Mouse (Mus musculus) hindbrain, embryonic 14.5 days (tissue): ENCODE measurements around the gene Rps6ka4. TPM values are rescaled to one million over a fixed set of nuclear protein-coding genes. Genes with fewer than 3 reads are reported as not detected.

Experiments
- ATAC-seq: fragments of 200-750 bp; cut with Nextera tagmentation; 2 replicates; pipeline ENCODE4 v1.8.0; 2017; ENCODE audit warnings: moderate number of reproducible peaks, mild to moderate bottlenecking, moderate TSS enrichment, moderate library complexity; ENCODE audit not compliant: low FRiP score
- DNase-seq: peaks from one replicate; pipeline ENCODE4 v3.0.0-alpha.2; 2015; ENCODE audit warnings: low spot score
- H3K27ac ChIP-seq: fragments of 300-500 bp; sonication (generic); 2 replicates; pipeline ENCODE4 v1.5.1; 2014; ENCODE audit warnings: mild to moderate bottlenecking, moderate library complexity
- H3K27me3 ChIP-seq: fragments of 300-500 bp; sonication (generic); 2 replicates; pipeline ENCODE4 v1.6.1; 2014; ENCODE audit warnings: mild to moderate bottlenecking, low read length, mixed read lengths; ENCODE audit not compliant: control insufficient read depth, insufficient read depth
- H3K36me3 ChIP-seq: fragments of 300-500 bp; sonication (generic); replicated peaks from 2 replicates; pipeline ENCODE4 v1.6.1; 2014; ENCODE audit not compliant: control insufficient read depth, insufficient read depth
- H3K4me1 ChIP-seq: fragments of 300-500 bp; sonication (generic); replicated peaks from 2 replicates; pipeline ENCODE4 v1.6.1; 2014; ENCODE audit warnings: antibody characterized with exemption, low read length, mixed read lengths; ENCODE audit not compliant: control insufficient read depth, insufficient read depth
- H3K4me2 ChIP-seq: fragments of 300-500 bp; sonication (generic); replicated peaks from 2 replicates; pipeline ENCODE4 v1.6.1; 2014; ENCODE audit warnings: mild to moderate bottlenecking, moderate library complexity
- H3K4me3 ChIP-seq: fragments of 300-500 bp; sonication (generic); replicated peaks from 2 replicates; pipeline ENCODE4 v1.5.1; 2014; ENCODE audit warnings: mild to moderate bottlenecking, low read length
- H3K9ac ChIP-seq: fragments of 300-500 bp; sonication (generic); 2 replicates; pipeline ENCODE4 v1.6.1; 2014
- H3K9me3 ChIP-seq: fragments of 300-500 bp; sonication (generic); 2 replicates; pipeline ENCODE4 v1.6.1; 2016; ENCODE audit warnings: low read length; ENCODE audit not compliant: control insufficient read depth
- WGBS: fragments of 180-500 bp; shearing (Covaris S2); extraction: QIAGEN DNeasy Blood & Tissue Kit; methylation state at CpG from one replicate; pipeline ENCODE4 v1.1.7; 2014; 5-methylcytosine and 5-hydroxymethylcytosine counted together
- polyA plus RNA-seq: library from polyadenylated mRNA; unstranded; fragments of >200 nt; fragmentation: Nextera tagmentation; extraction: Ambion mirVana; gene quantifications from 2 replicates; pipeline ENCODE4 v1.2.1, GENCODE M21; 2014

Rps6ka4 gene
- polyA plus RNA-seq, 1 experiment from 2014 or later, result 10.6 TPM

DNA sequence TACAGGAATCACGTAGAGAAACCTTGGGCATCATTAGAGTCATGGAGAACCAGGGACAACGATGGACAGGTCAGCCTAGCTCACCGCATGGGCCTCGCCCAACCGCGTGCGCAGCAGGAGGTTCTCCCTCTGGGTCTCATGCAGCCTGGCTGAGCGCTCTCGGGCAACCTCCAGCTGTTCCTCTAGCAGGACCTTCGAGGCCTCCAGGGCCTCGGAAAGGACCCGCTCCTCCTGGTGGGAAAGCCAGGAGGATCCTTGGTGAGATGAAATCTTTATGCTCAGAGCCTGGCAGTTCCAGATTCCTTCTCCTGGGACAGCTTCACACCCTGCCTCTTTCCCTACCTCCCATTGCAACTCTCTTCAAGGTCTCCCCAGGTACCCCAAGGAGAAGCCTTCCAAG, 14.2 kb upstream of the Rps6ka4 start:
- Histone ChIP-seq H3K36me3 (no peaks in the 10 kb centered on the region), H3K4me2 (peak overlapping the region; percentile 36; the same call in 1 of the 2 replicates), H3K9me3 (no peaks in the 10 kb centered on the region), H3K27ac (no peak overlapping the region), H3K4me1 (peaks cover 9% of the 10 kb centered on the region; the same call in 1 of the 2 replicates), H3K4me3 (no peak overlapping the region), H3K27me3 (peaks cover 12% of the 10 kb centered on the region; the same call in 1 of the 2 replicates), H3K9ac (no peak overlapping the region)
- ATAC-seq (no peak), DNase-seq (no peak)
- WGBS, result 89% methylated on average over 12 of the region's 12 CpGs

DNA sequence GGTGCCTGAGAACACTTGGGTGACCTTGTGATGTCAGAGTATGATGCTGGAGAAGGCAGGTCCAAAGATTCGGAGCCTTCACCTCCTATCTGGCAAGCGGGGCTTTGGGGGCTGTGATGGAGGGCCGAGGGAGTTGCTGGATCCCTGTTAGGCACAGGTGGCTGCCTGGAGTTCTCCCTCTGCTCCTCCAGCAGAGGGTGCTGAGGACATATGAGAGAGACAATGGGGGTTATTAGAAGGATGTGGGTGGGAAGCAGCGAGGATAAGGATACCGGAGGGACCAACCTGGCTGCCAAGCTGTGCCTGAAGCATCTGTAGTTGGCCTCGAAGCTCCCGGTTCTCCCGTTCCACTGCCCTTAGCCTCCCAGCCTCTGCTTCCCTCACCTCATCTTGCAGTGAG, 13.5 kb upstream of the Rps6ka4 start:
- Histone ChIP-seq H3K9ac (no peak overlapping the region), H3K9me3 (no peaks in the 10 kb centered on the region), H3K27ac (no peak overlapping the region), H3K27me3 (peaks cover 19% of the 10 kb centered on the region; the same call in 1 of the 2 replicates), H3K4me3 (no peak overlapping the region), H3K4me1 (peaks cover 9% of the 10 kb centered on the region; the same call in 1 of the 2 replicates), H3K4me2 (no peak overlapping the region), H3K36me3 (no peaks in the 10 kb centered on the region)
- ATAC-seq (no peak), DNase-seq (no peak)
- 76% methylated on average over 8 of the region's 8 CpGs for WGBS

DNA sequence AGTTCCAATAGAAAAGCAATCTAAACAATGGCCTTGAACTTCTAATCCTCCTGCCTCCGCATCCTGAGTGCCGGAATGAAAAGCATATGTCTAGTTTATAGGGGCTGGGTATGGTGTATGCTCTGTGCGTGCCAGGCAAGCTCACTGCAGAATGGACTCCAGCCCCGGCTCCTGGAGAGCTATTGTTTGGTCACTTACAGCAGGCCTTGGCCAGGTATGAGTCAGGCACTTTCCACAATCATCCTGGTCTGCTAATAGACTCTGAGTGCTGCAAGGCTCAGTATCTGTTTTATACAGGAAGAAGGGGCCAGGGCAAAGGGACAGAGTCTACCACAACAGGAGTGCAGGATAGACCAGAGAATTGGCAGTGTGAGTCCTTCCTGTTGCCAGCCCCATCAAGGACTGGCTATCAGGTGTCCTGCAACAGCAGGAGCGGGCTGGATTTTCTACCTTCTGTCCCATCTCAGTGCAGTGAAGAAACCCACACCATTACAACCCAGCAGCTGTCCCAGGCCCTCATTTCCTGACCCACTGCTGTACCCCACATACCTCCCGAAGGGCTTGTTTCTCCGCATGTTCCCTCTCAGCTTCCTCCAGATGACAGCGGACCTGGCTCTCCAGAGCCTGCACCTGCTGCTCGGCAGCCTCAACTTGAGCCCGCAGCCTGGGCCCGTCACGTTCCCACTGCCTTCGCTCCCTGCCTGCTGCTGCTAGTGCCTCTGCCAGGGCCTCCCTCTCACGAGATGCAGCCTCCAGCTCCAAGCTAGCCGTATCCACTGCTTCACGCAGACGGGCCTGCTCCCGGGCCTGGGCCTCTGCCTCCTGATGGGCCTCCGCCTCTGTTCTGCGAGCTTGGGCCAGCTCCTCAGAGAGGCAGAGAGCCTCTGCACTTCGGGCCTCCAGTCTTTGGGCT, 12.2 kb upstream of the Rps6ka4 start:
- no peak overlapping the region for H3K4me2 ChIP-seq
- no peaks in the 10 kb centered on the region for H3K9me3 ChIP-seq
- 71% methylated on average over 21 of the region's 21 CpGs for WGBS
- H3K27me3 ChIP-seq, result peaks cover 32% of the 10 kb centered on the region
- H3K4me1 ChIP-seq, result peaks cover 16% of the 10 kb centered on the region
- no peak overlapping the region for H3K4me3 ChIP-seq
- no peak overlapping the region for H3K9ac ChIP-seq
- H3K36me3 ChIP-seq, result no peaks in the 10 kb centered on the region
- no peak overlapping the region for H3K27ac ChIP-seq
- ATAC-seq (no peak), DNase-seq (no peak)

DNA sequence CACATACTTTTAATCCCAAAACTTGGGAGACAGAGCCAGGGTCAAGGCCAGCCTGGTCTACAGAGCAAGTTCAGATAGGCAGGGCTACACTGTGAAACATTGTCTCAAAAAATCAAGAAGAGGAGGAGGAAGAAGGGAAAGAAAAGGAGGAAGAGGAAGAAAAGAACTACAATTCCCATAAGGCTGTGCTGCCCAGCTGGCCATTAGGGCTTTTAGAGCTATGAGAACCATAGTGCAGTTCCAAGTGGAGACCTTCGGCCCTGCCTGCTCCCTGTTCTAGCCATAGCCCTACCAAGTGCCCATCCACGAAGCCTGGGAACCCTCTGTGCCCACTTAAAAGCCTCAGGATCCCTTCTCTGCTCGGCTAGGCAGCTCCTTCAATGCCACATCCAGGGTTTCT, 11.1 kb upstream of the Rps6ka4 start:
- Histone ChIP-seq H3K36me3 (no peaks in the 10 kb centered on the region), H3K27me3 (peaks cover 43% of the 10 kb centered on the region), H3K4me2 (no peak overlapping the region), H3K4me1 (peaks cover 16% of the 10 kb centered on the region), H3K4me3 (no peak overlapping the region), H3K9me3 (no peaks in the 10 kb centered on the region), H3K27ac (no peak overlapping the region), H3K9ac (no peak overlapping the region)
- WGBS, result 80% methylated on average over 3 of the region's 3 CpGs
- ATAC-seq (no peak), DNase-seq (no peak)

DNA sequence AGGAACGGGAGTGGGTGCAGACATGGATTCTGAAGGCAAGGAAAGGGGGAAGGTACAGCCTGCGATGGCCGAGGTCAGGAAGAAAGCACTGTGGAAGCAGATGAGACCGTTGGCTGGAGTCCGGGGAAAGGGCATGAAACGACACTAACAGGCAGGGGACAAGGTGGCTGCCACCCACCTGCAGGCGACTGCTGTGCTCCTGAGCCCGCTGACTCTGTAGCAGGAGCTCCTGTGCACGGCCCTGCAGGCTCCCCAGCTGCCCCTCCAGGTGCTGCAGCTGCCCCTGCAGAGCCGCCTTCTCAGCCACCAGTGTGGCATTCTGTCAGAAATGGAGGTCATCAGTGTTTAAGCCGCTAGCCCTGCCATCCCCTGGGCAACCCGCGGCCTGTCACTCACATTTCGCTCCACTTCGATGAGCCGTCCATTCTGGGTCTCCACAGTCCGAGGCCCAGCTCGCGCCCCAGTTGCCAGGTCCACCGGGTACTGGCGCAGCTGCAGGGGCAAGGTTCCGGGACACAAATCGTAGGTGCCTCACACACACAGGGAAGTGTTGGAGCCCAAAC, 9.2 kb upstream of the Rps6ka4 start:
- Histone ChIP-seq H3K4me1 (peaks cover 7% of the 10 kb centered on the region; the same call in 1 of the 2 replicates), H3K4me2 (no peak overlapping the region), H3K9me3 (no peaks in the 10 kb centered on the region), H3K4me3 (no peak overlapping the region), H3K36me3 (no peaks in the 10 kb centered on the region), H3K27ac (no peak overlapping the region), H3K9ac (no peak overlapping the region), H3K27me3 (peaks cover 43% of the 10 kb centered on the region)
- DNase-seq, result no peak
- no peak for ATAC-seq
- WGBS, result 68% methylated on average over 23 of the region's 23 CpGs

DNA sequence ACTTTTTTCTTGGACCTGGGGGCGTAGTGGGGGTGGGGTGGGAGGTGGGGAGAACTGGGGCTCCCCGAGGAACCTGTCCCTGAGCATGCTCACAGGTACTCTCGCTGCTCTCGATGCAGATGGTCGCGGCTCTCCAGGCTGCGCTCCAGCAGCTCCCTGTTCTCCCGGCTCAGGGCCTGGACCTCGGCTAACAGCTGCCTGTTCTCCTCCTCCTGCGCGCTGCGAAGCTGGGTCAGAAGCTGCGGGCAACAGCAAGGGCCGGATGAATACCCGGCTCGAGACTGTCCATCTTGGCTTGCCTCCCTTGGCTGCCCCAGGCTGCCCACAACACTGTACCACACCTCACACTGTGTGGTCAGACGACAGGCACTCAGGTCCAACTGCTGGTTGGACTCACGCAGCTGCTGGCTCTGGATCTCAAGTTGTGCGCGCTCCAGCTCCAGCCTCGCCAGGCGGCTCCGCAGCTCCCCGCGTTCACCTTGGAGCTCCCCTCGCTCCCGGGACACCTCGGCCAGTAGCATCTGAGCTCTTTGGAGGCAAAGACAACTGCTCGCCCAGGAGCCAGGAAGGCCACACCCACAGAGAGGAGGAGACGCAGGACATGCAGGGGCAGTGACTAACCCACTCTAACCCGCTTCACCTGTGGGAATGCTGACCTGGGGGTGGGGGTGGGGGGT, 7.5 kb upstream of the Rps6ka4 start:
- ATAC-seq (no peak), DNase-seq (no peak)
- 3% methylated on average over 31 of the region's 31 CpGs for WGBS
- H3K27me3 ChIP-seq, result peaks cover 40% of the 10 kb centered on the region
- H3K36me3 ChIP-seq, result no peaks in the 10 kb centered on the region
- peak overlapping the region; percentile 12 for H3K4me3 ChIP-seq
- peak overlapping the region; percentile 30; the same call in 1 of the 2 replicates for H3K9ac ChIP-seq
- H3K27ac ChIP-seq, result no peak overlapping the region
- peaks cover 7% of the 10 kb centered on the region; the same call in 1 of the 2 replicates for H3K4me1 ChIP-seq
- peak overlapping the region; percentile 43 for H3K4me2 ChIP-seq
- H3K9me3 ChIP-seq, result no peaks in the 10 kb centered on the region

DNA sequence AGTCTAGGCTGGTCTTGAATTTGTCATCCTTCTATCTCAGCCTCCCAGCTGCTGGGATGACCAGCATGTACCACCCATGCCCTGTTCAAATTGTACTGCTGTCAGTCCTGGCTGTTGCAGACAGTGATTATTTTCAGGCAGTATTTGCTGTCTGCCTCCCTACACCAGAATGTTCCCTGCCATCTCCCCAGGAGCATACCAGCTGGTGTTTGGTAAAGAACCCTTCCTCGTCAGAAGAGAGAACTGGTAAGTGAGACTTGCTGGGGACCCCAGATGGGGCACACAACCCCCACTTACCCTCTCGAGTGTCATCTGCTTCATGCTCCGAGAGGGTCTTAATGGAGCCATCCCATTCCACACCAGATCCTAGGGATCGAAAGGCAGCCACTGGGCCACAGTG, 5.6 kb upstream of the Rps6ka4 start:
- DNase-seq (no peak), ATAC-seq (no peak)
- H3K36me3 ChIP-seq, result no peaks in the 10 kb centered on the region
- H3K4me1 ChIP-seq, result peaks cover 7% of the 10 kb centered on the region; the same call in 1 of the 2 replicates
- H3K27me3 ChIP-seq, result peaks cover 56% of the 10 kb centered on the region
- no peak overlapping the region for H3K27ac ChIP-seq
- H3K4me2 ChIP-seq, result no peak overlapping the region
- H3K4me3 ChIP-seq, result no peak overlapping the region
- H3K9ac ChIP-seq, result no peak overlapping the region
- no peaks in the 10 kb centered on the region for H3K9me3 ChIP-seq
- 77% methylated on average over 4 of the region's 4 CpGs for WGBS

DNA sequence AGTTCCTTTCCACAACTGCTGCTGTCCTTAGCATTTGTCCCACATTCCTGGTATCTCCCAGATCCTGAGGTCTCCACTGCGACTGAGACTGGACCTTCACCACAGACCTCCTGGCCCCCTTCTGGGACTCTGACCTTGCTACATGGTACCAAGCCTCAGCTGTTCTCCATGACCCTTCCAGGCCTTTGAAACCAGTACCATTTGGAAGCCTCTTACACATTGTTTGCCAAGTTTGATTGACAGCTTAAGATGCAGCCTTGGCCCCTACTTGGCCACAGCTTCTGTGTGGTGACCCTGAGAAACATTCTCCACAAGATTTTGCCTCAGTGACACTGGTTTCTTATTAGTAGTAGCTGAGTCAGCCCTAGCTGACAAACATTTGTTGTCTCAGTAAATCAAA, 1.9 kb upstream of the Rps6ka4 start:
- H3K9me3 ChIP-seq, result no peaks in the 10 kb centered on the region
- DNase-seq, result no peak
- peaks cover 58% of the 10 kb centered on the region for H3K27me3 ChIP-seq
- H3K4me3 ChIP-seq, result no peak overlapping the region
- 47% methylated on average over 1 of the region's 1 CpGs for WGBS
- H3K9ac ChIP-seq, result no peak overlapping the region
- H3K27ac ChIP-seq, result no peak overlapping the region
- ATAC-seq, result no peak
- H3K36me3 ChIP-seq, result no peaks in the 10 kb centered on the region
- no peak overlapping the region for H3K4me2 ChIP-seq
- 0 out of 2 replicates have a peak, but pooled peaks cover 11% of the 10 kb centered on the region for H3K4me1 ChIP-seq

DNA sequence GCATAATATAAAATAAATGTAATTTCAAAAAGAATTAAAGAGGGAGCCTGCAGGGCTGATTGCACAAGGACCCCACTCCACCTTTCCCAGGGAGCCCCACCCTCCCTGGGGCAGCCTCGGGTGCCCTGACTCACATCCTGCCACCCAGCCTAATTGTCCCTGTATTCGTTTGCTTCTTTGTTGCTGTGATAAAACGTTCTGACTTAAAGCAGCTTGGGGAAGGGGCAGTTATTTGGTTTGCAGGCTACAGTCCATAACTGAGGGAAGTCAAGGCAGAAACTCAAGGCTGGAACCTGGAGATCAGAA, 809 bp upstream of the Rps6ka4 start:
- H3K9me3 ChIP-seq, result no peaks in the 10 kb centered on the region
- no peak overlapping the region for H3K4me2 ChIP-seq
- WGBS, result 29% methylated on average over 3 of the region's 3 CpGs
- no peaks in the 10 kb centered on the region for H3K36me3 ChIP-seq
- 0 out of 2 replicates have a peak, but pooled peaks cover 11% of the 10 kb centered on the region for H3K4me1 ChIP-seq
- peaks cover 47% of the 10 kb centered on the region for H3K27me3 ChIP-seq
- H3K9ac ChIP-seq, result no peak overlapping the region
- no peak overlapping the region for H3K4me3 ChIP-seq
- no peak for ATAC-seq
- no peak overlapping the region for H3K27ac ChIP-seq
- no peak for DNase-seq
